Mouse (Mus musculus) embryo, embryonic 10.5 days (tissue): ENCODE results near the gene Spag17.

Experiments
- DNase-seq: peaks from one replicate; pipeline ENCODE4 v3.0.0-alpha.2; 2015; ENCODE audit warnings: low spot score

The Spag17 gene

DNA sequence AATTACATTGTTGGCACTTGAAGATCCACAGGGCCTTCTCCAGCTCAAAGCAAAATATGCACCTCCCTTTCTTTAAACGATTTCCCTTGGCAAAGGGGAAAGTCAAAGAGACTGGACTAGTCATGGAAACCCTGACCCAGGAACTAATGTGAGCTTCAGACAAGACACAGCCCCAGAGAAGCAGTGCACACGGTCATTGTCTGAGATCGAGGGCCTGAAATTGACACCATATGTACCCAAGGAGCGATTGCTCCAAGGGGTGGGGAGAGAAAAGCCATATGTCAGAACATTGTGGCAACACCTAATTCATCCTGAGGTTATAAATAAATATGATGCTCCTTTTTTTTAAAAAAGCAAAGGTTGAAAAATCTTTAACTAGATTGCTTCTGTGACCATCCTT, 80.7 kb downstream of the Spag17 start:
- peak; percentile 52 for DNase-seq

DNA sequence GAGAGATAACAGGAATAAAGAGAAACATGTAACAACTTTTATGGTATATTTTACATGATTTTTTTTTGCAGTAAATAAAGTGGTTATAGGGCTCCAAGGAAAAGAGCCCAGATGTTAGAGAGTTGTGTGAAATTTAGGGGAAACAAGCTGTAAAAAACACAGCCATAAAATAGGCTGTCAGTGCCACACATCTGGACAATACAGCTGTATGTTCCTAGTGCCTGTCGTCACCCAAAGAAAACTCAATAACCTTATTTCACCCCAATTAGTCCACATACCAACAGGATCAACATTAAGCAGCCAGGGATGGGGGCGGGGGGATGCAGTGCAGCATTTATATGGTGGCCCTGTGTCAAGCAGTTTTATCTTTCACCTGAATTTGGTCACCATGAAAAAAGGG, 81.1 kb downstream of the Spag17 start:
- peak; percentile 24 for DNase-seq

DNA sequence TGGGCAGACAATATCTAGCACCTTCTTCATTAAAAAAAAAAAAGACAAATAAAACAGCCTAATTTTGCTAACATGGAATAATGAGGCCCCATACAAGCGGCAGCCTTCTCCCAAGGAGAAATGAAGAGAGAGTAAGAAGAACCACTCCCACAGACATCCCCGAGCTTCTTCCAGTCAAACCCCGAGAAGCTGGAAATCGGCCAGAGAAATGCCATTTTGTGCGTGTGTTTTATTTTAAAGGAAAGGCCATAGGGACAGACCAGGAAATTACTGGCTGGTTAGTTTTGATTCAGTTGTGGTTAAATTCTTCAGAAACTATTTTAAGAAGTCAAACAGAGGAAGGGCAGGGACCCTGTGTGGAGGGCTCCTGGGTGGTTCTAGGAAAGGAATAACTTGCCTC, 85.6 kb downstream of the Spag17 start:
- DNase-seq, result no peak

GRCm38 (mm10) chr3:99981046-99981445, 95.8 kb downstream of the Spag17 start:
- no peak for DNase-seq

GRCm38 (mm10) chr3:100004676-100005075, 119.5 kb downstream of the Spag17 start:
- DNase-seq, result peak; percentile 6

DNA sequence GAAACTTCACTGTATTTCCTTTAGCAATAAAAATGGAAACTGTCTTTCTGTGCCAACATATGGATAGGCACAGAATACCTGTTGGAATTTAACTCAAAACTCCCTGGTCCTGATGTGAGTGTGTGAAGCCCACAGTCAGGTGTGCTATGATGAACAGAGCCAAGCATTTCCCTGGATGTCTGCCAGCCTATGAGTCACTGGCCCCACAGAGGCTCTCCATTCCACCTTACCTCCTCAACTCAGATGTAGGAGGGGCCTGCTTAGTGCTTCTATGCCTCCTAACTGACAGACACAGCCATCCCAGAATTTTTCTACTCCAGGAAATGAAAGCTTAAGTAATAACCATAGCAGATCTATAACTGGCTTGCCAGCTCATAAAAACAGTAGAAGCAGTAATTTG, 124.6 kb downstream of the Spag17 start:
- no peak for DNase-seq

DNA sequence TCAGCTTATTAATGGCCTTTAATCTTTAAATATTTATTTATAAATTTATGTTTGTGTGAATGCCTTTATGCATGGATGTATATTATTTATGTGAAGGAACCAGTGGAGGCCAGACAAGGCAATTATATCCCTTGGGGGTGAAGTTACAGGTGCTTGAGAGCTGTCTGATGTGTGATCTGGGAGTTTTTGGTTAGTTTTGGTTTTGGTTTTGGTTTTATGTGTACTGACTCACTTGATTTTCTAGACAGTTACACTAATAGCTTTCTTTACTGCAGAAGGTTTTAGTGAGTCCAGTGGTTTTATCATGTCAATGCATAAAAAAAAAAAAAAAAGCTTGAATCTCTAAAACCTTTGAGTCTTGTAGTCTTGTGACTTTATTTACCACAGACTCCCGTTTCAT, 128.9 kb downstream of the Spag17 start:
- DNase-seq, result no peak

DNA sequence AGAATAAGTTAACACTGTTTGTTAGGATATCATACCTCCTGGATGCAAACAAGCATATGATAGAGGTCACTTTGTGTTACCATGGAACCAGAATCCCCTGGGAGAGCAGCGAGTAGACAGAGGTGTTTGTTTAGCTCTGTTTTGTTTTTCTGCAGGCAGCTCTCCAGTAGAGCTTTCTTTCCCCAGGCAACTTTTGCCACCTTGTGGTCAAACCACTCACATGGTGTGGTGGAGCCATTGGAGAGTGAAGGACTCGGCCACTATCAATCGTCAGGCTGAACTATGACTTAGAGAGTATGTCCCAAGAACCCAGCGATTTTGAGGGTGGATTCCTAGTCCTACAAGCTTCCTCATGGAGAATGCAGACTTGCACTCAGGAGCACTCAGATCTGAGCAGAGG, 146.1 kb downstream of the Spag17 start:
- DNase-seq, result peak; percentile 43

GRCm38 (mm10) chr3:100032969-100033368, 147.8 kb downstream of the Spag17 start:
- DNase-seq, result no peak

GRCm38 (mm10) chr3:100034366-100034956, 149.3 kb downstream of the Spag17 start:
- no peak for DNase-seq

- DNase-seq, result no peak
These were observed 149.9 kb downstream of the Spag17 start for GRCm38 (mm10) chr3:100035097-100035496.

- DNase-seq, result no peak
These were observed 151.6 kb downstream of the Spag17 start for GRCm38 (mm10) chr3:100036846-100037245.

- no peak for DNase-seq
These were observed 189.2 kb downstream of the Spag17 start for GRCm38 (mm10) chr3:100074406-100074805.

- no peak for DNase-seq
These were observed 217.3 kb downstream of the Spag17 start for GRCm38 (mm10) chr3:100102386-100103092.

DNA sequence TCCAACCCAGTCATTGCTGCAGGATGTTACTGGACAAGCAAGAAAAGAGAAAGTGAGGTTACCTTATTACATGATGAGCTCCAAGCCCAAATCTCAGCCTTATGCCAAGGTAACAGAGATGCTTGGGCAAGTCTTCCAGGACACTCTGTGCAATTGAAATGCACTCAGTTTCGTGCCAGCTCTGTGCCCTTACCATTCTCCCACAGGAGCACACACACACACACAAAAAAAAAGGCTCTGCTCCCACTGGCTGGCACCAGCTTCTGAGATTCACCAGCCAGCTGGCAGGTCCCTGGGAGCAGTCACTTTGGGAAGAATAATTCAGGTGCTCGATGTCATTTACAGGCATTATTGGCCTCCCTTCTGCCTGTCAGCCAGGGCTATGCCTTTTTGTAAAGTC, 221.5 kb downstream of the Spag17 start:
- no peak for DNase-seq

- no peak for DNase-seq
These were observed 233.5 kb downstream of the Spag17 start for GRCm38 (mm10) chr3:100118681-100119080.

- no peak for DNase-seq
These were observed 236.8 kb downstream of the Spag17 start for GRCm38 (mm10) chr3:100121961-100122360.

- DNase-seq, result no peak
These were observed 237.2 kb downstream of the Spag17 start for GRCm38 (mm10) chr3:100122445-100122844.

DNA sequence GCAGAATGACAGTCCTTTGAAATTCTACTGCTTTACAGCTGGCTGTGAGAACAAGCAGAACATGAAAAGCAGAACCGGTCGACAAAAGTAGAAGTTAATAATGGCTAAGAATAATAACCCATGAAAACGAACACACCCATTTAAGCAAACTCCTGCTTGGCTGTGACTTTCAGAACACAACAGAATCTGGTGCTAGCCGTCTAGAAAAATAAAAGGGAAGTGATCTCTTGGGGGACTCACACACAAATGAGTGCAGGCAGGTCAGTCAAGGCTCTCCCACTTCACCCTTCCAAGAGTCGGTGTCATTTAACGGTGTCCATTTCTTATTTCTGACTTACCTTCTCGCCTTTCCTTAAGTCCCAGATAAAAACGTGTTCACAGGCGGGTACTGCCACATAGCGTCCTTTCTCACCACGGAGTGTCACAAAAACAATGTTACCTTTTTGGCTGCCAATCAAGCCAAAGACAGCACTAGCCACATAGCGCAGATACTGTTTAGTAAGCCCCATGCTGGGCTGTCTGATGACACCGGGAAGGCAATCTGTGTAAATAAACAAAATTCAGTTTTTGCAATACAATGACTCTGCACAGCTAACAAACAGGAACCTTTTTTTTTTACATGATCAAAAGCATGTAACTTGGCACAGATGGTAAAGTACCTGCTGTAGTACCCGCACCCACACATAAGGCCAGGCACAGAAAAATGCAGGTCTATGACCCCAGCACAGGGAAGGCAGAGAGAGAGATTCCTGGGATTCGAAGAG, 275.7 kb downstream of the Spag17 start:
- DNase-seq, result no peak

GRCm38 (mm10) chr3:100161665-100162314, 276.6 kb downstream of the Spag17 start:
- DNase-seq, result no peak

DNA sequence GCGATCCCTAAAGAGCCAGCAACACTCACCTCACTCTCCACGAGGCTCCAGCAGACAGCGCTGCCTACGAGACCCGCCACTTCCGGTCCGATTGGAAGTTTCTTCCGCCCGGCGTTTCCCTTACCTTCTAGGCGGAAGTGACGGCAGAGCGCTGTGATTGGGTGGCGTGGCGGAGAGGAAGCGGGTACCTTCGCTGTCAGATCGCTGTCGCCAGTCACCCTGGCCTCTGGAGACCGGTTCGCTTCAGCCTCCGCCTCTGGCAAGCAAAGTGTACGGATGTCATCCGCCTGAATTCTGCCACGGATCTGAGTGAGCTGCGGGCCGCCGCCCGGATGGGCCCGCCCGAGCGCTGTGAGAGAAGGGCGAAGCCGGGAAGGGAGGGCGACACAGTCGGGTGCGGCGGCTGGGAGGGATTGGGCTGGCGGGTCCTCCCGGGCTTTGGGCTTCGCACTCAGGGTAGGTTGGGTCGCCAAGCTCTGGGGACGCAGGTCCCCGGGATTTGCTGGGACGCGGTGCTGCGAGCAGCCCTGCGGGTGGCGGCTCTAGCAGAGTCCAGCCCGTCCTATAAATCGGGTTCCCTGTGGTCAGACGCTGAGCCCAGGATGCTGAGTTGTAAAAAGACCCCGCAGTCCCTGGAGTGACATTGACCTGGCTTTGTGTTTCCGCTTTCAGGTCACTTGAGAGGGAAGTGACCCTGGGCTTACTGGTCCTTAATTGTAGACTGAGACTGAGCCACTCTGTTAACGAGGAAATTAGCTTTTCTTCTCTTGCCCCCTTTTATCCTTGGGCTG, 277.3 kb downstream of the Spag17 start, which contains the start of the genes Gdap2 and Wdr3:
Gene Gdap2 (plus strand): TSS at position 67 of the 791 bp plus-strand sequence.
Gene Wdr3 (minus strand): TSS at position 93 of the 791 bp plus-strand sequence.
- peak; percentile 98 for DNase-seq

DNA sequence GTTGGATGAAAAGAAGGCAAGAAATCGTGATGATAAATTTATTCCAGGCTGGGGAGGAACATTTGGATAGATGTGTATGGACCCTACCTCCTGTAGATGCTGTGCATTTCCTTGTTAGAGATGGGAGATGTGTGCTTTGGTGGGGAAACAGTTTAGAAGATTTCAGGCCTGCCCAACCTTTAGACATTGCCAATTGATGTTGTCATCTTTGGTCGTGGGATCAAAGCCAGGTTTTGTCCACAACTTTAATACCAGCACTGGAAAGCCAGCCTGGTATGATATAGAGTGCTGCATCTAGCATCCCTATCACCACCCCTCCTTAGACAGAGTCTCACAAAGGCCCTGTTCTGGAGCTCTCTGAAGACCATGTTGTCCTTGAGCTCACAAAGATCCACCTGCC, 278.4 kb downstream of the Spag17 start:
- DNase-seq, result no peak
